Mouse (Mus musculus) activated CD4-positive, CD25-positive, alpha-beta regulatory T cell, adult 4 months (primary cell): ENCODE results near the gene H2-T24. TPM values are rescaled to one million over a fixed set of nuclear protein-coding genes. Genes with fewer than 3 reads are reported as not detected.
A peak's percentile ranks its signal among the peaks of the same experiment; 100 is the strongest.

Source experiments
- ATAC-seq: one replicate; pipeline ENCODE4 v1.8.0; 2017
- polyA plus RNA-seq, 2 experiments: library from polyadenylated mRNA; unstranded; fragments of 100-300 nt; shearing (Covaris generic); gene quantifications; one replicate each; pipeline ENCODE4 v1.2.1; 2017

The H2-T24 gene
- polyA plus RNA-seq, 2 experiments from 2014 or later, result 36.4 to 43.7 TPM

GRCm38 (mm10) chr17:35980363-35980754 is 40.0 kb downstream of the H2-T24 start:
- no peak for ATAC-seq

DNA sequence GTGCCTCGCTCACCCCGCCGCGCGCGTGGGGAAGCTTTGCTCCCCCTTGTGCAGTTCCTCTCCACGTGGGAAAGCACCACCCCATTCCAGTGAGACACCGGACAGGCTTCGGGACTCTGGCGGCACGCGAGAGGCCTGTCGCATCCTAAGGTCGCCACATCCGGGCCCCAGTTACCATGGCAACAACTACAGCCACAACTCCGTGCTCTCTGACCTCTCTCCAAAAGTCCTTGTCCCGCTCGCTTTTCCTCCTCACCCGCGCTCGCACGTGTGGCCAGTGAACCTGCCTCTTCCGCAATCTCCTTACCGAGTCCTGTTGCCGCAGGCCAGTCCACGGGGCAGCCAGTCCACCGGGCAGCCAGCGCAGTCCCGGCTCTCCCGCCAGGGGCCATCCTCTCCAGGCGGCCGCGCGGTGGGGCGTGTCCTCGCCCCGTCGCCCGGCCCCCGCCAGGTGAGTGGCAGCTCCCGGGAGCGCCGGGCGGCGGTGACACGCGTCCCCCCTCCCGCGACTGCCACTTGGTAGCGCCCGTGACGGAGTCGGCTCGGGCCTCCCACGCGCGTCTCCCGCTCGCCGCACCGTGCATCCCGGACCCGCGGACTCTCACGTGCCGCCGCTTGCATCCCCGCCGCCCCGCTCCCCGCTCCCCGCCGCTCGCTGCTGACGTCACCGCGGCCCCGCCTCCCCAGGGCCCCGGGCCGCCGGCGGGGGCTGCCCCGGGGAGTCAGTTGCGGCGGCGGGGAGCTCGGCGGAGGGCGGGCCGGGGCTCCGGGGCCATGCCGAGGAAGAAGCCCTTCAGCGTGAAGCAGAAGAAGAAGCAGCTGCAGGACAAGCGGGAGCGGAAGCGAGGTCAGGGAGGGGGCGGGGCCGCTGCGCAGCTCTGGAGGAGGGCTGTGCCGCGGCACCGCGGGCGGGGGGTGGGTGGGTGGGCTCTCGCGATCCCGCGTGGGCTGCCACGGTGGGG is 40.7 kb downstream of the H2-T24 start, which contains the start of the genes Gnl1 and Prr3:
TSS of gene Gnl1 (plus strand) at position 451 of the 962 bp plus-strand sequence.
TSS of gene Prr3 (minus strand) at position 836 of the 962 bp plus-strand sequence.
- ATAC-seq, result peak; percentile 71

DNA sequence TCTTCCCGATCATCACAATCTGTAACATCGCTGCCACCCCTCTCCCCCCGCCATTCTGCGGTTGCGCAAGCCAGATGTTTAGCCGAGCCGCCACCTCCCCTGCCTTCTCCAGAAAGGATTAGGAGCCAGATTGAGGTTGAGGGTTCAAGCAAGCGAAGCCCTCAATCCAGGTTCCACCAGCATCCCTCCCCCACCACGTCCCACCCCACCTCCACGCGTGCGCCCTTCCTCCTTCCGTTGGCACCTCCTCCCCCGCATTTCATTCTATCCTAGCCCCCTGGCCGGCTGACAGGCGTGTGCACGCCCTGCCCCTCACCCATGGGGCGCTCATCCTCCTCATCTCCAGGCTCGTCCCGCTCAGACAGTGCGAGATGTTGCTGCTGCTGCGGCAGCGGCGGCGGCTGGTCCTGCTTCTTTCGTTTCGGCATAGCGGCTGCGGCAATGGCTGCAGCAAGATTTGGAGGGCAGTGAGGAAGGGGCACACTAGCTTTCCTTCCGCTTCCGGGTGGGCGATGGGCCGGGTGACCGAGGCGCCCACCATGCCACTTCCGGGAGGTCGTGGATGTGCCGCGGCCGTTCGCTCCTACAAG is 41.5 kb downstream of the H2-T24 start:
- ATAC-seq, result peak; percentile 10

DNA sequence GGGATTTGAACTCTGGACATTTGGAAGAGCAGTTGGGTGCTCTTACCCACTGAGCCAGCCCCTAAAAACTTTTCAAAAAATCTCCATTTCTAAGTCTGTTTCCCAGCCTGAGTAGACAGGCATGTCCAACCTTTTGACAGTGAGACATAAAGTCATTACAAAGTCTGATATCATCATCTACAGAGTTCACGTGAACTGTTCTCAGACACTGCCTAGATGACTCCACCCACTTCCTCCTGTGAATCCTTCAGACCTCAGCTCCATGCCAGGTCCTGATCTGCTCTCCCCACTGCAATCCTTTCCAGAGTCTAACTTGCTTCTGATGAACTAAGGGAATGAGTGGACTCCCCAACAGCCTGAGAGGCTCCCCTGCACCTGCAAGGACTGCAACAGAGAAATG is 48.2 kb downstream of the H2-T24 start:
- no peak for ATAC-seq

GRCm38 (mm10) chr17:35969418-35970389 is 50.7 kb downstream of the H2-T24 start, which contains the start of gene Abcf1:
TSS of gene Abcf1 (minus strand) at chr17:35969761.
- ATAC-seq, result peak; percentile 92

DNA sequence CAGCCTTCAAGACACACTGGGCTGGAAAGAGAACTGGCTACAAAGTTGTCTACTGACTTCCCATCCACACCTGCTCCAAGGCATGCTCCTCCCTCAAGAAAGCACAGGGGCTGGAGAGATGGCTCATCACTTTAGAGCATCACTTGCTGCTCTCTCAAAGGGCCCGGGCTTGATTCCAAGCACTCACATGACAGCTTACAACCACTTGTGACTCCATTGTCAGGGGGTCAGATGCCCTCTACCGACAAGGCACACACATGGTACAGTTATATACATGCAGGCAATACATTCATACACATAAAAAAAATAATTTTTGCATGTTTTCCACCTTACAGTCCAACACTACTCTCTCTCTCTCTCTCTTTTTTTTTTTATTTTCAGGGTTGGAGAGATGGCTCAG is 52.7 kb downstream of the H2-T24 start:
- no peak for ATAC-seq

GRCm38 (mm10) chr17:35963279-35963678 is 57.1 kb downstream of the H2-T24 start:
- no peak for ATAC-seq

DNA sequence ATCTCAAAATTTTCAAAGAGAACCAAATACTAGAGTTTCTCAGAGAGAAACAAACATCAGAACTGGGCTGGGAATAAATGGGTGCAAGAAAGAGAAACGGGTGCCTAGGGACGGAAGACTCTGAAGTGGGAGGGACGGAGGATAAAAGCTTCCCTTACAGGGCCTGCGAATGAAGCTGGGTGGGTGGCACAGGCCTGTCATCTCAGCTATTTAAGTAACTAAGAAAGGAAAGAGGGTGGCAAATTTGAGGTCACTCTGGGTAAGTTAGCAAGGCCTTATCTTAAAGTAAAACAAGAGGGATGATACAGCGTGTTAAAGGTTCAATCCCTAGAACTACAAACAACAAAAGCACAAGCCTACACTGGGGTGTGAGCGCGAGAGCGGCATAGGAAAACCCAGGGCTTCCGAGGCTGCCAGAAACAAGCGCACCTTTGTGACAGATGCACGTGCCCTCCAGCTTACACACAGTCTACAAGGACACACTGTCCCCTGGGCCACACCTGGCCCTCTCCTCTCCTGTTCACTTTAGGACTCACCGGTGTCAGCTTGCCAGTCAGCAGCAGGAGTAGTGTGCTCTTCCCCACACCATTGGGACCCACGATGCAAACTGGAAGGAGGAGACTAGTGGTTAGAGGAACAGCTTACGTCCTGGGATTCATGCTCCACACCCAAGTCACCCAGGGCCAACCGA is 61.7 kb downstream of the H2-T24 start:
- no peak for ATAC-seq

Other genes with a start within 250 kb of the H2-T24 start
- gene Ier3, start 198.9 kb downstream of the H2-T24 start, polyA plus RNA-seq, result under 1 TPM; 0.60 TPM
- gene Flot1, start 197.3 kb downstream of the H2-T24 start, polyA plus RNA-seq, result 10 to 100 TPM; 19.9 to 22.9 TPM
- gene Tubb5, start 182.3 kb downstream of the H2-T24 start, polyA plus RNA-seq, result 100 to 1,000 TPM; 410 to 652 TPM
- 1 to 10 TPM; 4.1 to 6.4 TPM for gene Mdc1, start 179.0 kb downstream of the H2-T24 start, polyA plus RNA-seq
- gene Nrm, start 159.2 kb downstream of the H2-T24 start, polyA plus RNA-seq, result 10 to 100 TPM; 38.4 to 44.7 TPM
- 100 to 1,000 TPM; 228 to 247 TPM for gene Ppp1r18, start 155.0 kb downstream of the H2-T24 start, polyA plus RNA-seq
- gene Dhx16, start 140.7 kb downstream of the H2-T24 start, polyA plus RNA-seq, result 10 to 100 TPM; 19.6 to 26.9 TPM
- 10 to 100 TPM; 12.4 to 17.5 TPM for gene 2310061I04Rik, start 123.1 kb downstream of the H2-T24 start, polyA plus RNA-seq
- 10 to 100 TPM; 11.7 to 14.3 TPM for gene Atat1, start 110.5 kb downstream of the H2-T24 start, polyA plus RNA-seq
- gene Mrps18b, start 104.2 kb downstream of the H2-T24 start, polyA plus RNA-seq, result 10 to 100 TPM; 42.2 to 50.9 TPM
- gene Ppp1r10, start 104.1 kb downstream of the H2-T24 start, polyA plus RNA-seq, result 10 to 100 TPM; 42.0 to 57.4 TPM
- gene Abcf1, start 50.8 kb downstream of the H2-T24 start, polyA plus RNA-seq, result 100 to 1,000 TPM in 1 of 2 experiments, 10 to 100 TPM in 1; 99.6 to 137 TPM
- gene Gnl1, start 40.7 kb downstream of the H2-T24 start, polyA plus RNA-seq, result 1 to 10 TPM; 8.1 to 9.2 TPM
- 10 to 100 TPM; 13.6 to 17.6 TPM for gene Prr3, start 40.3 kb downstream of the H2-T24 start, polyA plus RNA-seq
- 1,000 to 10,000 TPM in 1 of 2 experiments, 100 to 1,000 TPM in 1; 679 to 1,228 TPM for gene H2-T23, start 12.3 kb upstream of the H2-T24 start, polyA plus RNA-seq
- 100 to 1,000 TPM; 415 to 458 TPM for gene H2-T22, start 22.2 kb upstream of the H2-T24 start, polyA plus RNA-seq
- under 1 TPM in 1 of 2 experiments, not detected in 1; 0.46 TPM for gene Gm6034, start 22.4 kb upstream of the H2-T24 start, polyA plus RNA-seq
- under 1 TPM; 0.37 to 0.38 TPM for gene Gm11127, start 37.8 kb upstream of the H2-T24 start, polyA plus RNA-seq
- 1 to 10 TPM in 1 of 2 experiments, under 1 TPM in 1; 0.70 to 4.4 TPM for gene Gm19684, start 101.1 kb upstream of the H2-T24 start, polyA plus RNA-seq
- gene Gm7030, start 108.9 kb upstream of the H2-T24 start, polyA plus RNA-seq, result not detected
- 1 to 10 TPM; 1.3 to 5.2 TPM for gene Gm8909, start 148.0 kb upstream of the H2-T24 start, polyA plus RNA-seq
- gene H2-T3, start 169.7 kb upstream of the H2-T24 start, polyA plus RNA-seq, result 1 to 10 TPM in 1 of 2 experiments, not detected in 1; 5.7 TPM
- 100 to 1,000 TPM; 178 to 195 TPM for gene Rpp21, start 237.5 kb upstream of the H2-T24 start, polyA plus RNA-seq